Mouse (Mus musculus): ENCODE measurements around the gene Mycl. TPM values are rescaled to one million over a fixed set of nuclear protein-coding genes. Genes with fewer than 3 reads are reported as not detected.

The Mycl gene
- total RNA-seq, 2 experiments from 2014 or later = not detected

DNA sequence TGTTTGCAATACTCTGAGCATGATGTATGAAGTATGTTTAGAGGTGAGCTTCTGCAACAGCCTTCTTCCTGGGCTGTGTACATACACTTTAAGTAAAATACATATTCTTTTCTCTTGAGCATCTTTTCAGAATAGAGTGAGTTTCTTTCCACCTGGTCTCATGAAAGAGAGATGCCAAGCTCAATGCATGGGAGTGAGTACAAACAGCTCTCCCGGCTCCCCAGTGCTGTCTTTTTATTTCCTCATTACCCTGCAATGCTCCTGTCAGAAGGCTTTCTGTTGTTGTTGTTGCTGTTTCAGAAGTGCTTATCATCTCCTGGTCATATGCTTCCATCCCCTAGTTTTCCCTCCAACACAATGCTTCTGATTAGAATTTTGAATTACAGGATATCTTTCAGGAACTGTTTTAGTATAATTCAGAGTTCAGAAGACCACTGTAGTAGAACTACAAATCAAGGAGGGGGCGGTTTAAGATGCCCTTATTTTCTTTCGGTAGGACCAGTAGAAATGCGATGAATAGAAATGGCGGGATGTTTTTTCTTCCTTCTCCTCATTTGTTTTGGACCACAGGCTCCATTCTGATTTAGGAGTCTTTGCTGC is 18.0 kb downstream of the Mycl start:
- ATAC-seq (replicated peaks; ENCODE audit: low FRiP score, poor library complexity, severe bottlenecking) = no peak

DNA sequence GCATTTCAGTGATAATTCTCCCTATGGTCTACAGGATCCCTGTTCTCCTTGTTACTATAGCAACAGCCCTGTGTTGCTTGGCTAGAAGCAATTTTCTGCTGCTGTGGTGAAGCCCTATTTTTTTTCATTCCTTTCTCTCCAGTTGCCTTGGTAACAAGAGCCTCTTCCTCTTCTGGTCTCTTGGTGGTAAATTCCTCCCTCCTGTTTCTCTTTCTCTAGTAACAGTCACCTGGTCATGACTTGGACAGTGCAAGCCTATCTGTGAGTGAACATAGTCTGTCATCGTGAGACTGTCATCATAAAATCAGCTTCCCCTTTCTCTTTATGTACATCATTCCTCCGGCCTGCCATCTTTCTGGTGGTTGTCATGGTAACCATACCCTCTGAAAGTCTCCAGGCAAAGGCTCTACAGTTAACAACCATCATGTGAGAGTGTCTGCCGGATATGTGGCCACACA is 18.5 kb downstream of the Mycl start:
- ATAC-seq (replicated peaks; ENCODE audit: low FRiP score, poor library complexity, severe bottlenecking) = no peak

DNA sequence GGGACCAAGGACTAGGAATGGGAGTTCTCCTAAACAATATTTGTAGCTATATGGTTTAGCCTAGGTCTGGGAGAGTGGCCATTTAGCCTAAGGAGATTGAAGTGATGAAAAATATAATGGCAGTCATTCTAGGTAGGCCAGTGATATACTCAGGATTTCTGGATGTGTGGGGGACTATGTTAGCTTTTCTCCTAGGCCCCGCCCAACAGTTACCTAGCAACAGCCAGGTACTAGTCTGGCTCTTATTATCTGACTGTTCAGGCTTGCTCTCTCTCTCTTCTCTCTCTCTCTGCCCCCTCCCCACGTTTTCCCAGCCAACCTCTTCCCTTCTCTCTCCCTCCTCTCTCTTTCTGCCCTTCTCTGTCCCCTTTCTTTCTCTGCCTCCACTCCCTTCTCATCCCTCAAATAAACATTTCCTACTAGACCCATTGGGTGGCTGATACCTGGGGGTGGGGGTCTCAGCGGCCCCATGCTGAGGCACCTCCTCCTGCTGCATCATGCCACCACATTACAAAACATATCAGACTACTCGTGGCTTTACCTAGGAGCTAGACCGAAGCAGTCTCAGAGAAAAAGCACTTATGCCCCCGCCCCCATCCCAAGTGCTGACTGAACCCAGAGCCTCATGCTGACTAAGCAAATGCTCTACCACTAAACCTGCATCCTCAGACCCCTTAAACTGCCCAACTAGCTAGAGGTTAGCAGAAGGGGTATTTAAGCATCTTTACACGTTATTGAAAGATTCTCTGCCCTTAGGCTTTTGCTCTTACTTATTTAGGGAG is 19.2 kb downstream of the Mycl start:
- no peak for ATAC-seq (replicated peaks; ENCODE audit: low FRiP score, poor library complexity, severe bottlenecking)

DNA sequence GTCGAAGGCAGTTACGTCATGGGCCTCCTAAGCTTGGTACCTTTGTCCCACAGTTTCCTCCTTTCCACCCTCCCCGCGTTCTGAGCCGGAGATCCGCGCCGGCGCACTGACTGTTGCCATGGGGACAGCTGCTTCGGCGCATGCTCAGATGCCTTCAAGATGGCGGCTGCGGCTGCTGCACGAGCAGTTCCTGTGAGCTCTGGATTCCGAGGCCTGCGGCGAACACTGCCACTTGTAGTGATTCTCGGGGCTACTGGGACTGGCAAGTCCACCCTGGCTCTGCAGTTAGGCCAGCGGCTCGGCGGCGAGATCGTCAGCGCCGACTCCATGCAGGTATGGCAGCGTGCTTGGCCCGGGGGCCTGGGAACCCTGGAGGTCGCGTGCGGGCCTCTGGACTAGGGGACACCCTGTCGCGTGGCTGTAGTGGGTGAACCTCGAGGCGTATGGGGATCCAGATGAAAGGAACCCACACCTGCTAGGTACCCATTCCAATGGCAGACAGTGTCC is 21.1 kb downstream of the Mycl start, which contains the start of gene Trit1:
Trit1 (plus strand) TSS at position 147 of the 507 bp plus-strand sequence.
- peak; percentile 98 for ATAC-seq (replicated peaks; ENCODE audit: low FRiP score, poor library complexity, severe bottlenecking)

DNA sequence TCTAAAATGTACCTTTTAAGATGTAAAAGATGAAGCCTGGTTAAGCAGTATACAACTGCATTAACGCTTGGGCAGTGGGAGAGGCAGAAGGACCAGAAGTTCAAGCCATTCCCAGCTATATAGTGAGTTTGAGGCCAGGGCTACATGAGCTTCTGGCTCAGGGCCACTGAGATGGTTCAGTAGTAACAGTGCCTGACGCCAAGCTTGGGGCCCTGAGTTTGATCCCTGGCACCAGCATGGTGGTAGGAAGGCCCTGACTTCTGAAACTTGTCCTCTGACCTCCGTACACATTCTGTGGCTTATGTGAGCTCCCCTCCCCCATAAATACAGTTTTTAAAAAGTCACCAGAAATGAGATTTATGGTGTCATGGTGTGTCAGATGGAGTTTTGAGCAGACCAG is 26.1 kb downstream of the Mycl start:
- ATAC-seq (replicated peaks; ENCODE audit: low FRiP score, poor library complexity, severe bottlenecking) = no peak

DNA sequence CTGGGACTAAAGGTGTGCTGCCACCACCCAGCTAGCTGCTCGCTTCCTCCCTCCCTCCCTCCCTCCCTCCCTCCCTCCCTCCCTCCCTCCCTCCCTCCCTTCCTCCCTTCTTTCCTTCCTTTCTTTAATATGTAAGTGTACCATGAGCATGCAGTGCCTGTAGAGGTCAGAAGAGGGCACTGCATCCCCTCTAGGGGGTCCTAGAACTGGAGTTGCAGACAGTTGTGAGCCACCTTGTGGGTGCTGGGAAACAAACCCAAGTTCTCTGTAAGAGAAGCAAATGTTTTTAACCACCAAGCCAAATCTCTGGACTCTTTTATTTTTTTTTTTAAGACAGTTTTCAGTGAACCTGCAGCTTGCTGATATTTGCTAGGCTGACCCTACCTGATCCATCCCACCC is 27.4 kb downstream of the Mycl start:
- ATAC-seq (replicated peaks; ENCODE audit: low FRiP score, poor library complexity, severe bottlenecking) = no peak

DNA sequence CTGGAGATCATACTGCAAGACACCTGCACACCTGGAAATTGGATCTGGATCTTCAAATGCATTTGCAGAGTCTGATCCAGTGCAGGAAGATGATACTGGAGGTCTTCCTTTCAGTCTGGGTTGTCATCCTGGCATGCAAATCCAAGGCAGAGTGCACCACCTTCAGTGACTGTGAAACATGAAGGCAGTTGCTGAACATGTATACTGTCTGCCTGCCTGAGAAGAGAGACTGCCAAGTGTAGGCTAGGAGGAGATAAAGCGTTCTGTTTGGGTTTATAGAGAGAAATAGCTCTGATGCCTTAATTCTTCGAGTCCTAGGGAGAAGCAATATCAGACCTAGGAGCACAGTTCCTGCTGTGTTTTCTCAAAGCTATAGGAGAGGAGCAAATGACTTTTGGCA is 30.0 kb downstream of the Mycl start:
- ATAC-seq (replicated peaks; ENCODE audit: low FRiP score, poor library complexity, severe bottlenecking) = no peak

DNA sequence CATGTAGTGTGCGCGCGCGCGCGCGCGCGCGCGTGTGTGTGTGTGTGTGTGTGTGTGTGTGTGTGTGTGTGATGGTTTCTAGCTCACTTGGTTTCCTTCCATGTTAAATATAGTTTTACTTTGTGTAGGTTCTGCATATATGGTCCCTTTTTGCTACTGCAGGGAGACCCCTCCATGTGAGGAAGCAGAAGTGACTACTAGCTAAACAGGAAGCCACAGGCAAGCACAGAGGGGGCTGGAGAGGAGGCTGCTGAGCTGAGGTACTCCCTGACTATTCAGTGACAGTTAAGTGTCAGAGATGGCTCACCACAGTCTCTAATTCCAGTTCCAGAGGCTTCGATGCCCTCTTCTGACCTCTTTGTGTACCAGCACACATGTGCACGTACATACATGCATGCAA is 30.7 kb downstream of the Mycl start:
- ATAC-seq (replicated peaks; ENCODE audit: low FRiP score, poor library complexity, severe bottlenecking) = no peak

DNA sequence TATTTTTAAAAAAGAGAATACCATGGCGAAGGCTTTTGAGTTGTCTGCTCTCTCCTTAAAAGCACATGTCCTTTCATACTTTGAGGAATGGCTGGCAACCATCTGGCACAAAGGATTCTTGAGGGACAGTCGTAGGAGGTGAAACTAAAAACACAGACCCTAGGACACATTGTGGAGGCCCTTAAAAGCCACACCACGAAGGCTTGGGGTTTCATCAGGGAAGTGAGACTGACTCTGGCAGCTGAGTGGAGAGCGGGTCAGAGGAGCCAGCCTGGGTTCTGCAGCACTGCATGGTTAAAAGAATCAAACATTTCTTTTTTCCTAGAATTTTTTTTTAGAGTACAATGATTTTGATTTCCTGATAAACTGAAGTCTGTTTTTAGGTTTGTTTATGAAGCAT is 31.1 kb downstream of the Mycl start:
- ATAC-seq (replicated peaks; ENCODE audit: low FRiP score, poor library complexity, severe bottlenecking) = no peak

DNA sequence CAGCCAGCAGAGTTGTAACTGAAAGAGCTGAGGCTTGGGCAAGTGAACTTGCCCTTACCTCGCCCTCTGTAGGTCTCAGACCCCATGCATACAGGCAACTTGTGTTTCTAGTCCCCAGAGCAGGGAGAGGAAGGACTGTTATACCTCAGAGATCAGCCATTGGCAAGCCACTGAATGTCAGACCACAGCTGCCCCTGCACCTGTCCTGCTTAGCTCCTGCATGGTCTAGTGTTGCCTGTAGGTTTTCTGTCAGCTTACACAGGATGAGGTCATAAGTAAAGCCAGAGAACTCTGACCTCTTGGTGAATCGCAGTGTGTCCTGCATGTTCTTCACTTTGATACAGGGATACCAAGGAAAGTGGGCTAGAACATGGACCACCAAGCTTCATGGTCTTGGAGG is 39.4 kb downstream of the Mycl start:
- ATAC-seq (replicated peaks; ENCODE audit: low FRiP score, poor library complexity, severe bottlenecking) = no peak; the same call in 1 of the 2 replicates

DNA sequence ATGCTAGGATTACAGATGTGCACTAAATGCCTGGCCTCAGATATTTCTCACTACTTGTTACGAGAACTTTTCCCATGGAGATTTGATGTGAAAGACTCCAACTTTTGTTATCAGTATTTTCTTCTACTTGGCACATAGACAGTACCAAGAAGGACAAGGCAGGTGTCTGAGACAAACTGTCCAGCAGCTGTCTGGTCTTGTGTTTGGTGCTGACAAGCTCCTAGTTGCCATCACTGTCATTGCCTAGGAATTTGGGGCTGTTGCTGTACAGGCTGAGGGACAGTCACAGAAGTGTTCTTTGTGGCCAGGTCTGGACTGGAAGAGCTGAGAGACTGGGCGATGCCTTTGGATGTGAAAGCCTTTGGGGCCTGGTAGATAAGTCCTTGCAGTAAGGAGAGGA is 40.2 kb downstream of the Mycl start:
- ATAC-seq (replicated peaks; ENCODE audit: low FRiP score, poor library complexity, severe bottlenecking) = no peak

DNA sequence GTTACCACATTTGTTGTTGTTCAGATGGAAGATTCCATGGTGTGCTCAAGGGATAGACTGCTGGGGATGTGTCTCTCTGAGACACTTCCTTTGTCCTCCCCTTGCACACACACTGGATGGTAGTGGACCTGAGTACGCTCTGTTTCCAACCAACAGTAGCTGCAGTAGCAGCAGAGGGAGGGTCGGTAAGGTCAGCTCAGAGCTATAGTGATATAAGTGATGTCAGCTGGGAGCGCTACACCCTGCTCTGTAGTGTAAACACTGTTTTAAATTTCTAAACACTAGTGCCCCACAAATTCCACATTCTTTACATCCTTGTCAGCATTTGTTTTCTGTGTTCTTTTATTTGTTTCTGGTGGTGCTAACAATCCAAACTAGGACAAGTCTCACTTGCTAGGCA is 41.3 kb downstream of the Mycl start:
- ATAC-seq (replicated peaks; ENCODE audit: low FRiP score, poor library complexity, severe bottlenecking) = no peak

DNA sequence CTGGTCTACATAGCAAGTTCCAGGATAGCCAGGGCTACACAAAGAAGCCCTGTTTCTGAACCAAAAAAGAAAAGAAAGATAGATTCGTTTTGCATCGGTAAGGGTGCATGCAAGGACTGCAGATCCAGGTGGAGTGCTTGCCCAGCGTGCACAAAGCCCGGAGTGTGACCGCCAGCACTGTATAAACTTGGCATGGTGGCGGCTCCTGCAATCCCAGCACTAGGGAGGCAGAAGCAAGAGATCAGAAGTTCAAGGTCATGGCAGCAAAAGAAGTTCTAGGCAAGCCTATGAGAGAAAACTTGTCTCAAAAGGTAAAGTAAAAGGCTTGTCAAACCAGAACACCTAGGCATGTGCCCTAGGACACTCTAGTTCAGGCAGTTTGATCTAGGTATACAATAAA is 45.7 kb downstream of the Mycl start:
- ATAC-seq (replicated peaks; ENCODE audit: low FRiP score, poor library complexity, severe bottlenecking) = no peak

DNA sequence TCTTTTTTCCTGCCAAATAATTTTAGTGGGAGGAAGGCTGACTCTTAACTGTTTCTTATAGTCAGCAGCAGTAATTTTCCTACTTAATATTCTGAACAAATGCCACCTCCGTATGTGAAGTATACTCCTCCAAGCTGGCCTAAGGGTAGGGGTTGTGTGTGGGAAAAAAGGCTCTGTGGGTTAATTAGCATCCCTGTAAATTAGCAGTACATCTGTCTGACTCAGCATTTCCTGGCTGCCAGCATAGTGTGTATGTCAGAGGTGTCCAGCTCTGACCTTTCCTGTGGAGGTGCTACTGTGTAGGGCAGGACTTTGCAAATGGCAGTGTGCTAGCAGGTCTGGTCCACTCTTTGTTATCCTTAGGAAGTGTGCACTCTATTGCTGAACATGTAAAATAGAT is 48.4 kb downstream of the Mycl start:
- ATAC-seq (replicated peaks; ENCODE audit: low FRiP score, poor library complexity, severe bottlenecking) = no peak

DNA sequence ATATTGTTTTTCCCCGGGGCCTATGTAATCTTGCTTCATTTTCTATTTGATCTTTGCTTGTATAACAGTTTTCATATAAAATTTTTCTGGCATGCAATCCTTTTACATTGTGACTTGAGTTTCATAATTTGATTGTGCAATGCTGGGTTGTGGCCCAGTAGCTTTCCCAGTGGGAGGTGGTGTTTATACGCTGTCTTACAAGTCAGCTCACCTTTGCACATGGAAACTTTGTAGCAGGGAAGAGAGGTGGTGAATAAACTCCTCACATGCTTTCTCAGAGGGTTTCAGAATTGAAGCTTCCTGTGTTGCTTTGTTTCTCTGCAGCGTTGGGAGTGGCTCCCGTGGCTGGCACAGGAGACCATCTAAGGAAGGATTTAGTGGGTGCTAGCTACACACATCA is 49.4 kb downstream of the Mycl start:
- no peak for ATAC-seq (replicated peaks; ENCODE audit: low FRiP score, poor library complexity, severe bottlenecking)

DNA sequence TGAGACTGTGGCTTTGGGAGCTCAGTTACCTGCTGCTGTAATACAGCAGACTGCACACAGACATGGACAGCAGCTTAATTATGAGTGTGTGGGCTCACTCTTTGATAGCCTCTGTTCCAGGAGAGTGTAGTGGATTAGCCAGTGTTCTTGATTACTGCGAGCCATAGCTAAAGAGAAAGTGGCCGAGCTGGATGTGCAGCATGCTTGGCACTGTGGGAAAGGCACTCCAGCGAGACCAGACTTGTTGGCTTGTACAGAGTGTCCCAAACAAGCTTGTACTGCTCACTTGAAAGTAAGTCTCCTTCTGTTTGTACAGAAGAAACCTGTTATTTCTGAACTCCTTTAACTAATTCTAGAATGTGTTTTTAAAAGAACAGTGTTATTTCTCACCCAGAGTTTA is 50.8 kb downstream of the Mycl start:
- no peak for ATAC-seq (replicated peaks; ENCODE audit: low FRiP score, poor library complexity, severe bottlenecking)

DNA sequence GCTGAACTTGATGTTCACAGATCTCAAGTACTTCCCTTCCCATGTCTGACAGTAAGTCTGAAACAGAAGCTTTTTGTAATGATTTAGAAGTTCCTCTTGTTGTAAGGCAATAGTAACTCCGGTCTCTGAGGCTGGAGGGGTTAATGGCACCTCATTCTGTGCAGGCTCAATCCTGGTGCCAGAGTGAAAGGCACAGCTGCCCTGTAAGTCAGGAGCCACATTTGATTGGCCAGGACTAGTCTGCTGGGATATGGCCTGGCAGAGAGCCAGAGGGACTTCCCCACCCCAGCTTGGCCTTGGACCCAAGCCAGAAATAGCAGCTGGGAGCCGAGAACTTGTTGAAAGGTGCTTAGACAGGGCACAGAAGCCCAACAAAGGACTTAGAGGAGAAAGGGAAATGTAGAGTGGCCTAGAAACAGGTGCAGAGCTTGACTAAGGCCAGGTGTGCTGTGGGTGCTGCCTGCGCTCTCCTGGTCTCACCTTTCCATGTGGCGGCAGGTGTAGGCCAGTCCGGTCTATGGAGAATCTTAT is 55.3 kb downstream of the Mycl start:
- 0 out of 2 replicates have a peak, but pooled peaks have one; percentile 33 for ATAC-seq (replicated peaks; ENCODE audit: low FRiP score, poor library complexity, severe bottlenecking)
